Mouse (Mus musculus): ENCODE data around the gene Meis2. TPM values are rescaled to one million over a fixed set of nuclear protein-coding genes. Genes with fewer than 3 reads are reported as not detected.

Meis2 gene
- 53.0 and 57.8 TPM in 2 replicates for polyA plus RNA-seq (2015; fragmentation: Nextera tagmentation; extraction: Ambion mirVana)

- Histone ChIP-seq H3K9me3 (no peaks in the 10 kb centered on the region), H3K36me3 (no peaks in the 10 kb centered on the region), H3K4me3 (replicated peaks) (peak within 1 kb of the TSS; percentile 69), H3K4me1 (no peaks in the 10 kb centered on the region), H3K27ac (peak within 1 kb of the TSS; percentile 99), H3K4me2 (peak within 1 kb of the TSS; percentile 71), H3K9ac (peak within 1 kb of the TSS; percentile 84), H3K27me3 (replicated peaks) (no peaks in the 10 kb centered on the region)
- peak; percentile 86 for ATAC-seq (ENCODE audit: insufficient read depth, low FRiP score, low read depth)
- 1% methylated on average over 31 of the region's 37 CpGs for WGBS
These were observed at the start of gene Meis2 for GRCm38 (mm10) chr2:116065570-116066005. Gene Meis2, minus strand, starts transcription at chr2:116065839.

GRCm38 (mm10) chr2:116106194-116106593 lies 40.6 kb upstream of the Meis2 start:
- WGBS: 59% methylated on average over 4 of the region's 4 CpGs

GRCm38 (mm10) chr2:116105179-116105578 lies 39.5 kb upstream of the Meis2 start:
- H3K9ac ChIP-seq: no peak overlapping the region
- no peaks in the 10 kb centered on the region for H3K9me3 ChIP-seq
- 59% methylated on average over 3 of the region's 3 CpGs for WGBS
- no peak for ATAC-seq (ENCODE audit: insufficient read depth, low FRiP score, low read depth)
- no peaks in the 10 kb centered on the region for H3K4me1 ChIP-seq
- no peaks in the 10 kb centered on the region for H3K27me3 ChIP-seq (replicated peaks)
- no peaks in the 10 kb centered on the region for H3K36me3 ChIP-seq
- H3K4me2 ChIP-seq: no peak overlapping the region
- H3K27ac ChIP-seq: no peak overlapping the region
- H3K4me3 ChIP-seq (replicated peaks): no peak overlapping the region

More at GRCm38 (mm10) chr2:116106194-116106593, 40.6 kb upstream of the Meis2 start:
- ATAC-seq (ENCODE audit: insufficient read depth, low FRiP score, low read depth): no peak
- no peak overlapping the region for H3K4me3 ChIP-seq (replicated peaks)
- H3K4me1 ChIP-seq: no peaks in the 10 kb centered on the region
- no peak overlapping the region for H3K27ac ChIP-seq
- H3K36me3 ChIP-seq: no peaks in the 10 kb centered on the region
- H3K27me3 ChIP-seq (replicated peaks): no peaks in the 10 kb centered on the region
- H3K9me3 ChIP-seq: no peaks in the 10 kb centered on the region
- H3K4me2 ChIP-seq: no peak overlapping the region
- H3K9ac ChIP-seq: no peak overlapping the region

GRCm38 (mm10) chr2:116103411-116103996 lies 37.9 kb upstream of the Meis2 start:
- 36% methylated on average over 5 of the region's 5 CpGs for WGBS
- Histone ChIP-seq H3K4me1 (no peaks in the 10 kb centered on the region), H3K9ac (no peak overlapping the region), H3K4me3 (replicated peaks) (no peak overlapping the region), H3K27me3 (replicated peaks) (no peaks in the 10 kb centered on the region), H3K4me2 (no peak overlapping the region), H3K36me3 (no peaks in the 10 kb centered on the region), H3K9me3 (no peaks in the 10 kb centered on the region), H3K27ac (no peak overlapping the region)
- no peak for ATAC-seq (ENCODE audit: insufficient read depth, low FRiP score, low read depth)

GRCm38 (mm10) chr2:116101221-116101620 lies 35.6 kb upstream of the Meis2 start:
- H3K9ac ChIP-seq: no peak overlapping the region
- H3K27ac ChIP-seq: no peak overlapping the region
- ATAC-seq (ENCODE audit: insufficient read depth, low FRiP score, low read depth): no peak
- H3K4me3 ChIP-seq (replicated peaks): no peak overlapping the region
- H3K9me3 ChIP-seq: no peaks in the 10 kb centered on the region
- H3K36me3 ChIP-seq: no peaks in the 10 kb centered on the region
- no peak overlapping the region for H3K4me2 ChIP-seq
- no peaks in the 10 kb centered on the region for H3K4me1 ChIP-seq
- H3K27me3 ChIP-seq (replicated peaks): no peaks in the 10 kb centered on the region

GRCm38 (mm10) chr2:116080961-116081360 lies 15.3 kb upstream of the Meis2 start:
- H3K9ac ChIP-seq: no peak overlapping the region
- no peak for ATAC-seq (ENCODE audit: insufficient read depth, low FRiP score, low read depth)
- H3K36me3 ChIP-seq: no peaks in the 10 kb centered on the region
- H3K27ac ChIP-seq: no peak overlapping the region
- 77% methylated on average over 2 of the region's 2 CpGs for WGBS
- no peaks in the 10 kb centered on the region for H3K4me1 ChIP-seq
- no peak overlapping the region for H3K4me3 ChIP-seq (replicated peaks)
- no peak overlapping the region for H3K4me2 ChIP-seq
- 0 out of 2 replicates have a peak, but pooled peaks cover 7% of the 10 kb centered on the region for H3K9me3 ChIP-seq
- H3K27me3 ChIP-seq (replicated peaks): no peaks in the 10 kb centered on the region

GRCm38 (mm10) chr2:116078841-116079240 lies 13.2 kb upstream of the Meis2 start:
- Histone ChIP-seq H3K36me3 (no peaks in the 10 kb centered on the region), H3K4me3 (replicated peaks) (no peak overlapping the region), H3K4me2 (no peak overlapping the region), H3K4me1 (no peaks in the 10 kb centered on the region), H3K9ac (no peak overlapping the region), H3K27ac (no peak overlapping the region), H3K9me3 (0 out of 2 replicates have a peak, but pooled peaks cover 7% of the 10 kb centered on the region), H3K27me3 (replicated peaks) (no peaks in the 10 kb centered on the region)
- ATAC-seq (ENCODE audit: insufficient read depth, low FRiP score, low read depth): no peak
- WGBS: 78% methylated on average over 2 of the region's 2 CpGs

- H3K9me3 ChIP-seq: 0 out of 2 replicates have a peak, but pooled peaks cover 7% of the 10 kb centered on the region
- no peak overlapping the region for H3K4me2 ChIP-seq
- ATAC-seq (ENCODE audit: insufficient read depth, low FRiP score, low read depth): no peak
- no peaks in the 10 kb centered on the region for H3K27me3 ChIP-seq (replicated peaks)
- no peaks in the 10 kb centered on the region for H3K4me1 ChIP-seq
- WGBS: 62% methylated on average over 3 of the region's 3 CpGs
- H3K9ac ChIP-seq: no peak overlapping the region
- no peak overlapping the region for H3K4me3 ChIP-seq (replicated peaks)
- H3K27ac ChIP-seq: no peak overlapping the region
- H3K36me3 ChIP-seq: no peaks in the 10 kb centered on the region
These were observed 12.1 kb upstream of the Meis2 start for GRCm38 (mm10) chr2:116077716-116078115.

GRCm38 (mm10) chr2:116076752-116077480 lies 11.3 kb upstream of the Meis2 start:
- no peak overlapping the region for H3K4me2 ChIP-seq
- H3K4me1 ChIP-seq: no peaks in the 10 kb centered on the region
- H3K27ac ChIP-seq: no peak overlapping the region
- no peak overlapping the region for H3K9ac ChIP-seq
- H3K4me3 ChIP-seq (replicated peaks): no peak overlapping the region
- no peaks in the 10 kb centered on the region for H3K36me3 ChIP-seq
- no peak for ATAC-seq (ENCODE audit: insufficient read depth, low FRiP score, low read depth)
- no peaks in the 10 kb centered on the region for H3K27me3 ChIP-seq (replicated peaks)
- 0 out of 2 replicates have a peak, but pooled peaks cover 7% of the 10 kb centered on the region for H3K9me3 ChIP-seq

- H3K36me3 ChIP-seq: no peaks in the 10 kb centered on the region
- ATAC-seq (ENCODE audit: insufficient read depth, low FRiP score, low read depth): peak; percentile 73
- WGBS: under 1% methylated on average over 23 of the region's 23 CpGs
- H3K4me2 ChIP-seq: peak overlapping the region; percentile 72
- H3K9me3 ChIP-seq: no peaks in the 10 kb centered on the region
- peak overlapping the region; percentile 73 for H3K27ac ChIP-seq
- no peak overlapping the region for H3K9ac ChIP-seq
- H3K4me3 ChIP-seq (replicated peaks): peak overlapping the region; percentile 50
- H3K27me3 ChIP-seq (replicated peaks): no peaks in the 10 kb centered on the region
- no peaks in the 10 kb centered on the region for H3K4me1 ChIP-seq
These were observed 10.3 kb upstream of the Meis2 start for GRCm38 (mm10) chr2:116075902-116076301.

GRCm38 (mm10) chr2:116075477-116075876 lies 9.8 kb upstream of the Meis2 start:
- H3K27me3 ChIP-seq (replicated peaks): no peaks in the 10 kb centered on the region
- H3K4me3 ChIP-seq (replicated peaks): peak overlapping the region; percentile 50
- H3K27ac ChIP-seq: peak overlapping the region; percentile 73
- H3K36me3 ChIP-seq: no peaks in the 10 kb centered on the region
- H3K4me2 ChIP-seq: peak overlapping the region; percentile 72
- H3K9ac ChIP-seq: no peak overlapping the region
- 2% methylated on average over 20 of the region's 20 CpGs for WGBS
- no peaks in the 10 kb centered on the region for H3K4me1 ChIP-seq
- ATAC-seq (ENCODE audit: insufficient read depth, low FRiP score, low read depth): peak; percentile 4; the same call in 1 of the 2 replicates
- H3K9me3 ChIP-seq: no peaks in the 10 kb centered on the region

- H3K9ac ChIP-seq: no peak overlapping the region
- no peak overlapping the region; the same call in 1 of the 2 replicates for H3K27ac ChIP-seq
- no peaks in the 10 kb centered on the region for H3K9me3 ChIP-seq
- no peaks in the 10 kb centered on the region for H3K27me3 ChIP-seq (replicated peaks)
- no peaks in the 10 kb centered on the region for H3K36me3 ChIP-seq
- WGBS: 28% methylated on average over 17 of the region's 17 CpGs
- peak overlapping the region; percentile 50; the same call in 1 of the 2 replicates for H3K4me3 ChIP-seq (replicated peaks)
- ATAC-seq (ENCODE audit: insufficient read depth, low FRiP score, low read depth): no peak
- H3K4me2 ChIP-seq: peak overlapping the region; percentile 72
- H3K4me1 ChIP-seq: no peaks in the 10 kb centered on the region
These were observed 9.2 kb upstream of the Meis2 start for GRCm38 (mm10) chr2:116074726-116075440.

Measured in stomach, embryonic 15.5 days (tissue).